ENCODE assay signal across 11 mouse cellular contexts in genomic region chr4:54371418-54371957, GRCm38 (mm10).
DNase-seq lines count a peak whose midpoint lies in the region; ATAC-seq lines count a peak whose summit lies in the region.
"Had no signal": no experiment of that assay in that cellular context is flagged by ENCODE, and none has a peak within 500 bp of the region (broad histone marks: within the 10 kb centered on the region; RNA-seq: fewer than 3 reads in every experiment).

No protein-coding gene starts in this region.

- no peak overlapping the region for H3K4me2 ChIP-seq in embryonic facial prominence, embryonic 12.5 days (replicated peaks)
- H3K4me2 ChIP-seq in hindbrain, embryonic 15.5 days: 0 out of 2 replicates have a peak overlapping the region, but pooled peaks have one; percentile 17
- H3K4me2 ChIP-seq in neural tube, embryonic 15.5 days: 0 out of 2 replicates have a peak overlapping the region, but pooled peaks have one; percentile 9
- H3K4me2 ChIP-seq: intestine, embryonic 15.5 days; limb, embryonic 13.5 days had no signal

- H3K9ac ChIP-seq in embryonic facial prominence, embryonic 12.5 days: no peak overlapping the region
- no peak overlapping the region for H3K9ac ChIP-seq in hindbrain, embryonic 15.5 days
- no peak overlapping the region for H3K9ac ChIP-seq in neural tube, embryonic 15.5 days (replicated peaks)
- H3K9ac ChIP-seq: intestine, embryonic 15.5 days; limb, embryonic 13.5 days had no signal

- H3K27me3 ChIP-seq in embryonic facial prominence, embryonic 12.5 days: no peaks in the 10 kb centered on the region
- no peaks in the 10 kb centered on the region for H3K27me3 ChIP-seq in hindbrain, embryonic 15.5 days
- no peaks in the 10 kb centered on the region for H3K27me3 ChIP-seq in neural tube, embryonic 15.5 days (replicated peaks)
- H3K27me3 ChIP-seq: intestine, embryonic 15.5 days; limb, embryonic 13.5 days had no signal

- H3K9me3 ChIP-seq in embryonic facial prominence, embryonic 12.5 days: no peaks in the 10 kb centered on the region
- no peaks in the 10 kb centered on the region for H3K9me3 ChIP-seq in hindbrain, embryonic 15.5 days
- H3K9me3 ChIP-seq in neural tube, embryonic 15.5 days (replicated peaks): no peaks in the 10 kb centered on the region
- H3K9me3 ChIP-seq: intestine, embryonic 15.5 days; limb, embryonic 13.5 days had no signal

- ATAC-seq in embryonic facial prominence, embryonic 12.5 days (ENCODE audit: insufficient number of reproducible peaks, insufficient read depth, low FRiP score, low TSS enrichment): no peak
- ATAC-seq in hindbrain, embryonic 15.5 days (ENCODE audit: low FRiP score, low read depth): peak; percentile 56; the same call in 1 of the 2 replicates
- ATAC-seq in neural tube, embryonic 15.5 days (ENCODE audit: low FRiP score): peak; percentile 35; the same call in 1 of the 2 replicates
- ATAC-seq: intestine, embryonic 15.5 days; lung, postnatal 0 days had no signal

- no peak overlapping the region for H3K4me3 ChIP-seq in embryonic facial prominence, embryonic 12.5 days
- H3K4me3 ChIP-seq in hindbrain, embryonic 15.5 days: no peak overlapping the region
- H3K4me3 ChIP-seq in neural tube, embryonic 15.5 days (replicated peaks): no peak overlapping the region
- H3K4me3 ChIP-seq: intestine, embryonic 15.5 days; limb, embryonic 13.5 days had no signal

- peak overlapping the region; percentile 52; the same call in 1 of the 2 replicates for H3K27ac ChIP-seq in embryonic facial prominence, embryonic 12.5 days
- peak overlapping the region; percentile 13; the same call in 1 of the 2 replicates for H3K27ac ChIP-seq in hindbrain, embryonic 15.5 days (replicated peaks)
- 0 out of 2 replicates have a peak overlapping the region, but pooled peaks have one; percentile 33 for H3K27ac ChIP-seq in neural tube, embryonic 15.5 days (replicated peaks)
- H3K27ac ChIP-seq: intestine, embryonic 15.5 days; limb, embryonic 13.5 days had no signal

- H3K36me3 ChIP-seq in embryonic facial prominence, embryonic 12.5 days: no peaks in the 10 kb centered on the region
- no peaks in the 10 kb centered on the region for H3K36me3 ChIP-seq in hindbrain, embryonic 15.5 days
- no peaks in the 10 kb centered on the region for H3K36me3 ChIP-seq in neural tube, embryonic 15.5 days
- H3K36me3 ChIP-seq: intestine, embryonic 15.5 days; limb, embryonic 13.5 days had no signal

- WGBS in embryonic facial prominence, embryonic 12.5 days: 14% methylated on average over 7 of the region's 7 CpGs
- WGBS in hindbrain, embryonic 15.5 days: 6% methylated on average over 7 of the region's 7 CpGs
- 7% methylated on average over 7 of the region's 7 CpGs for WGBS in neural tube, embryonic 15.5 days

- H3K4me1 ChIP-seq in embryonic facial prominence, embryonic 12.5 days: peaks cover 29% of the 10 kb centered on the region
- H3K4me1 ChIP-seq in hindbrain, embryonic 15.5 days (replicated peaks): 0 out of 2 replicates have a peak, but pooled peaks cover 3% of the 10 kb centered on the region
- H3K4me1 ChIP-seq in neural tube, embryonic 15.5 days: peaks cover 12% of the 10 kb centered on the region; the same call in 1 of the 2 replicates

- DNase-seq in retina, postnatal 1 day: peak; percentile 62
- no peak for DNase-seq in retina, embryonic 14.5 days (ENCODE audit: low spot score)
- DNase-seq in ovary, postnatal 10 days (ENCODE audit: low spot score): no peak
- DNase-seq in kidney, adult 11 months: no peak
- DNase-seq in ovary, postnatal 36 days (ENCODE audit: low spot score): no peak
